Mouse (Mus musculus): ENCODE measurements around the gene Olfr957.

Gene Olfr957

GRCm38 (mm10) chr9:39515531-39515930 is at the start of gene Olfr957:
Olfr957 (minus strand) TSS chr9:39515809.
- DNase-seq (ENCODE audit: low read depth, low spot score) = no peak

DNA sequence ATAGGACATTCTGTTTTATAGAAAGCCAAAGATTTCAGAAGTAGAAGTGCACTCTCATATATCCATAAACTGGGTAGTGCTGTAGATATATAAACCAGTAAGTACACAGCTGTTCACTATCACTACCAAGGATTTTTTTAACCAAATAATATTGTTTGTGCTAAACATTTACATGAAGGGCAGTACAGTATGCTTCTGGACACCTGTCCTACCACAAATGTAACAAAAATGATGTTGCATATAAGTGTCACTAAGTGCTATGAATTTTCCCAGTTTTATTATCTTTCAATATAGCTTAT is 42.7 kb upstream of the Olfr957 start:
- no peak for DNase-seq (ENCODE audit: low read depth, low spot score)

DNA sequence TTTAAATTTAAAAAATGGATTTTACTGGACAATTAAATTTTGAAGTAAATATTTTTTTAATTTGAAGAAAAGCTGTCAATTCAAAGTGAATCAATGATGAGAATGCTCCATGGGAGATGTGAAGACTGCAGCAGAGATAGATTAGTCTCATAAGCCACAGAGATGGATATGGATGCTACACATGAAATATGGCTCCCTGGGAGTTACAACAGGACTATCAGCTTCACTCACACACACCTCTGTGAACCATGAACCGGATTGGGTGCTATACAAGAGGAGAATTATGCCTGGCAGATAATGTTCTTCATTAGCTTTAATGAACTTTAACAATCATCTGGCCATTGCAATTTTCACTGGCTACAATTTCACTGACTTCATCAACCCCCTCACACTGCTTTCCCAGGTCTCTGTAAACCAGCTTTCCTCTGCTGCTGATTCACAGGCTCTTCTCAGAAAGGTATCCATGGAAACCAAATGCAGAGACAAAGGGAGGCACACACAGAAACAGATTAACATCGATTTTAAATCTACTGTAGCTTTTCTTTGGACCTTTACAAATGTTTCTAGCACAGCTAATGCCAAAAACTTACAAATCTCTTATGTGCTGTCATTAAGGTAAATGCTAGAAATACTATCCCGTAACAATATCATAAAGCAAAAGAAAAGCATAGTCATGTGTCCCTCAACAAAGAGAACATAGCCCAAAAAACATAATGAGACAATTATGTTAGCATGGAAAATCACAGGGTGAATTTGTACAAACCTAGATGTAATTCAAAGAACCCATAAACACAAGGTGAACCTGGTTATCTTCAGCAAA is 42.1 kb upstream of the Olfr957 start:
- DNase-seq (ENCODE audit: low read depth, low spot score) = no peak

DNA sequence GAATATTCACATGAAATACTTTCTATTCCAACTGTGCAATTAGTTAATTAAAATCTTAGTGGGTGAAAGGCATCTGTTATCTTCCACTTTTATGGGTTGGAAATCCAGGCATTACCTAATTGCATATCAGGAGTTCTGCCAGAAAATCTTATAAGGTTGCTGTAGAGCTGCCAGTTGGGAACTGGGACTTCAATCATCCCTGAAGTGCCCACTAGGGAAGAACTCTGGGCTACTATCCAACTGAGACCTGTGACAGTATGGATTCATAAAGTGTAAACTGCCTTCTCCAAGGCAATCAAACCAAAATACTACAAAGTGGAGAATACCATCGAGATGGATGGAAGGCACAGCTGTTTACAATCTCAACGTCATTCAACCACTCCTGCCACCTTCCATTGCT is 38.3 kb upstream of the Olfr957 start, which contains the start of gene Olfr958:
Gene Olfr958 (minus strand): TSS at position 109 of the 400 bp plus-strand sequence.
- no peak for DNase-seq (ENCODE audit: low read depth, low spot score)

DNA sequence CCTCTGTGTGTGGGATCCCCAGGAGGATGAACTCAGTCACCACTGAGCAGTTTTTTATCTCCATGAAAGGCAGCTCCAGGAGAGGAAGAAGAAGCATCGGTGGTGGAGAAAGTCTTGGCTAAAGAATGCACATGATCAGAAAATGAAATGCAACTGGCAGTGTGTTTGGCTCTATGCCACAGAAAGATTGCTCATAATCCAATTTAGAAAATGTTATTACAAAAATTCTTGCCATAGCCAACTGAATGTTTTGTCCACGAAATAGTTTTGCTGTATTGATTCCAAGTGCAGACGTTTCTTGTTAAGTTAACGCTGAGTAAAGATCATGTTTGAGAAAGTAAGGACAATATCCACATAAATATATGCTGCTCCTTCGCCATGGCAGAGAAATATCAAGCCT is 35.2 kb upstream of the Olfr957 start:
- DNase-seq (ENCODE audit: low read depth, low spot score) = no peak

GRCm38 (mm10) chr9:39523616-39524285 is 8.1 kb upstream of the Olfr957 start:
- DNase-seq (ENCODE audit: low read depth, low spot score) = no peak

DNA sequence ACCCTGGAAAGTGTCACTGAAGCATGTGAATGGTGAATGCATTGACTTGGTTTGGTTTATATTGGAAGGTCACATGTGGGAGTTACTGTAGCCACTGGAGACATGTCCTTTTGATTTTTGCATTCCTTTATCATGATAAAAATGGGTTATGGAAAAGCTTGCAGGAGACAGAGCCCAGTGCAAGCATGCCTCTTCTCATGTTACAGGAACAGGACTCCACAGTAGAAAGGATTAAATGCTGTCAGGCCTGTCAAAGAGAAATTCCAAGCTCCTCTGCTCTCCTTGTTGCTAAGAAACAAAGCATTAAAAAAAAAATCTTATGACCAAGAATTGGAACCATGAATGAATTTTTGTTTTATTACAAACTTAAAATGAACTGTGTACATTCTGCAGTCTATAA is 3.0 kb upstream of the Olfr957 start:
- DNase-seq (ENCODE audit: low read depth, low spot score) = no peak

DNA sequence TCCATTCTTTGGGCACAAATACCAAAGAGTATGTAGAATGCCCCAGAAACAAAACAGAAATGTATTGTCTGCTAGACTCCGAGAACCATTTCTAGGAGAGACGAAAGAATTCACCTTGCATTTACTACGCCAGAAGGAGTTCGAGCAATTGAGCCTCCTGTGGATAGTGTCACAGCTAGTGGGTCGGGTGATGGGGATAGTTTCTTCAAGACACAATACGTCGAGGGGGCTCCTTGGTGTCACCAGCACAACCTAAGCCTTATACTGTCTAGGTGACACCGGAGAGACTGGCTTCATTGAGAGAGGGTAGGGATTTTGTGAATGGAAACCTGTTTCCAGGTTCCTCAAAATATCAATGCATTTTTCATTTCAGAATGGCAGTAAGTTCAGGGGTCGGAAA is 6.2 kb downstream of the Olfr957 start:
- no peak for DNase-seq (ENCODE audit: low read depth, low spot score)

DNA sequence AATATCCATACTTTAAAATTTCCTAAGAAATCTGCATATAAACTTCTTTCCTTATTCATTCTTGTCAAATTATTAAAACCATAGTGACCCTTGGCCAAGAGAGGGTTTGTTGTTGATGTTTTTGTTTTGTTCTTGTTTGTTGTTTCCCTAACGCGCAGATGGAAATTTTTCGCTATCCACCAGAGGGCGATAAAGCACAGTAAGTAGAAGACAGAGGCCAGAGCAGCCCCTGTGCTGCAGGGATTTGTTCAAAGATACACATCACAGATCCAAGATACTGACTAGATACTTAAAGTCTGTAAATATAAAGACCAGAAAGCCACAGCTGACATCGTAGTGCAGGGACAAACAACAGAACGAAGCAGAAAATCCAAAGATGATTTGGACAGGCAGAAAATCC is 6.6 kb downstream of the Olfr957 start:
- no peak for DNase-seq (ENCODE audit: low read depth, low spot score)

DNA sequence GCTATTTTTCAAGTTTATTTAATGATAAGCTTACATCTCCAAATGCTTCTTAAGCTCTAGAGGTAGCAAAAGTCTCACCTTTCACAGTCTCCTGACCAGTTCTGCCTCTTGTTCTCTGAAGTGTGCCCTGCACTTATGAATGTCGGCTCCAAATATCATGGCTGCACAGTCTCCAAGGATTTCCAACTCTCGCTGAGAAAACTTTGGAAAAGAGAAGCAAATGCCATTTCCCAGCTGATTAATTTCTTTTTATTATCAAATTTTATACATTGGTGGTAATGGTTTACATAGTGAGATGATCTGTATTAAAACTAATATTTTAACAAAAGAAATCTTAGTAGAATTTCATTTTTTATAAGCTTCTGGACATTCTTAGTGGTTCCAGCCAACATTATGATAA is 21.7 kb downstream of the Olfr957 start, which contains the start of gene Olfr44:
Gene Olfr44 (minus strand): TSS at position 101 of the 400 bp plus-strand sequence.
- DNase-seq (ENCODE audit: low read depth, low spot score) = no peak

DNA sequence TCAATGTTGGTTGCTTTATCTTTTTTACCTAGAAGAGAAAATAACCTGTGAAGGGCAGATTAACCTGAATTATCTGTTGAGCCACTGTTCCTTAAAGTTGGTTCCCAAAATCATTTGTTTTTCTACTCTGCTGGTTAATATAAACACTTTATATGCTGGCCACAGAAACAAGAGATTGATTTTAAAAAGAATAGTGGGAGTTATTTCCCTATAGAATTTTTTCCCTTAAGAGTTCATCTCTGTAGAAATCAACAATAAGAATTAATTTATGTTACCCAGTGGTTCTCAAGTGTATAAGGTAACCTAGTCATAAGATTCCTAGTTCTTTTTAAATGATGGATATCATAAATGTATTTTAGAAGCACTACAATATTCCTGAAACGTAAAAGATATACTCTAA is 43.8 kb downstream of the Olfr957 start, which contains the start of gene Olfr955:
Gene Olfr955 (minus strand): TSS at position 101 of the 400 bp plus-strand sequence.
- DNase-seq (ENCODE audit: low read depth, low spot score) = no peak
